Mouse (Mus musculus): Measurements from ENCODE around the gene Gsk3b.

The Gsk3b gene

GRCm38 (mm10) chr16:38282559-38283160, 193.9 kb downstream of the Gsk3b start:
- in situ Hi-C loops (cut with MboI, MseI), result no loop called here

DNA sequence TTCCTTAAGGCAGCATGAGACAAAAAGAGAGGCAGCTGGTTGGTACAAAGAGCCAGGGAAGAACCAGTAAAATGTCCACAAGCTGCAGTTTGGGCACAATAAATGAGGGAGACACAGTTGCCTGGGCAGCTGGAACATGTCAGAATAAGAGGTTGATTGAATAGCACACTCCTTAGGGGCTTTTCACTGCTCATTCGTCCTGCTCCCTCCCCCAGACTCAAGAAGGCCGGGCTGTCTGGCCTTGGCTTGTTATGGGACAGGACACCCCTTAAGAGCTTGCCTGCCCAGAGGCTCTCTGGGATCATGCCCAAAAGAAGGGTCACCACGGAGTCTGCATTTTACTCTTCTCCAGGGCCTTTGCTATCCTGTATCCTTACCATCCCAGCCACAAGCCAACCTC, 194.5 kb downstream of the Gsk3b start:
- in situ Hi-C loops (cut with MboI, MseI), result no loop called here

DNA sequence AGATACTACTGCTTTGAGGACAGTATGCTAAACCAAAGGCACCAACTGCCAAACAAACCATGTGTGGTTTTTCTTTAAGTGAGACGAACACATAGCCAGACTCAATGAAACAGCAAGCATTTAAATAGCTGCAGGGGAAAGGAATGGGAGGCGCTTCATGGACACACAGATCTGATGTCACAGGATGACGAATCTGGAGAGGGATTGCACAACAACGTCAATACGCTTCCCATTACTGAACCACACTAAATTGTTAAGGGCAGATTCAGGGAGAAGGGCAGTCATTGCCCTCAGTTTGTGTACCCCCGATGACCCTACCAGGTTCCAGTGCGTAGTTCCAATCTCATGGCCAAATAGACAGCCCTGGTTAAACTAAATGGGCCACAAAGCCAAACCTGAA, 197.0 kb downstream of the Gsk3b start:
- in situ Hi-C loops (cut with MboI, MseI), result no loop called here

- in situ Hi-C loops (cut with MboI, MseI), result no loop called here
These were observed 197.7 kb downstream of the Gsk3b start for GRCm38 (mm10) chr16:38286541-38286940.

- in situ Hi-C loops (cut with MboI, MseI), result no loop called here
These were observed 198.6 kb downstream of the Gsk3b start for GRCm38 (mm10) chr16:38287357-38287756.

GRCm38 (mm10) chr16:38287762-38288161, 199.0 kb downstream of the Gsk3b start:
- in situ Hi-C loops (cut with MboI, MseI), result no loop called here

- in situ Hi-C loops (cut with MboI, MseI), result no loop called here
These were observed 200.1 kb downstream of the Gsk3b start for GRCm38 (mm10) chr16:38288851-38289250.

- in situ Hi-C loops (cut with MboI, MseI), result no loop called here
These were observed 201.3 kb downstream of the Gsk3b start for GRCm38 (mm10) chr16:38290151-38290550.

DNA sequence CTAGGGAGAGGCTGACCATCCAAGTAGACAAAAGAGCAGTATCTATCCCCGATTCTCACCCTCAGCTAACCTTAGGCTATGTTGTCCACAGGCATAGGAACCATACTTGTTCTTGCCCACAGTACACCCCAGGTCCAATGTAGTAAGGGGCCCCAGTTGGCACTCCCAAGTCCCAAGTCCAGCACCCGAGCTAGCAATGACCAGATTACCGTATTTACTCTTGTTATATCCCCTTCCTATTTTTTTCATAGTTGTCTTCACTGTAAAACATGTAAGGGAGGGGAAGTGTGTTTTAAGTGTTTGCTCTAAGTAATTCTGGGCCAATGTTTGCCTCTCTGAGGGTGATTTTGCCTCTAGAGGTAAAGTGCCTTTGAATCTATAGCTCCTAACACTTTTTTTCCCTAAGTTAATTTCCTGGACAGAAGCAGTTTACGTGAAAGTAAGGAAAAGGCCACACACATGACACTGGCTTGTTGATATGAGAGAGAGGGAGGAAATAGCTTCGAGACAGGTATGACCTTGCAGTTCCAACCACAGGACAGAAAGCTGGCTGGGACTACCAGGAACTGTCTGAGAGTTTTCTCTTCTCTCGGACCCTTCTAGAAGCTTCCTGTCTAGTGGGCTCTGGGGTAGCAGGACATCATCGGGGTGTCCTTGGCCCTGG, 206.0 kb downstream of the Gsk3b start, which contains the start of gene Nr1i2:
Gene Nr1i2, minus strand, starts transcription at position 140 of the 664 bp plus-strand sequence.
- in situ Hi-C loops (cut with MboI, MseI), result no loop called here

DNA sequence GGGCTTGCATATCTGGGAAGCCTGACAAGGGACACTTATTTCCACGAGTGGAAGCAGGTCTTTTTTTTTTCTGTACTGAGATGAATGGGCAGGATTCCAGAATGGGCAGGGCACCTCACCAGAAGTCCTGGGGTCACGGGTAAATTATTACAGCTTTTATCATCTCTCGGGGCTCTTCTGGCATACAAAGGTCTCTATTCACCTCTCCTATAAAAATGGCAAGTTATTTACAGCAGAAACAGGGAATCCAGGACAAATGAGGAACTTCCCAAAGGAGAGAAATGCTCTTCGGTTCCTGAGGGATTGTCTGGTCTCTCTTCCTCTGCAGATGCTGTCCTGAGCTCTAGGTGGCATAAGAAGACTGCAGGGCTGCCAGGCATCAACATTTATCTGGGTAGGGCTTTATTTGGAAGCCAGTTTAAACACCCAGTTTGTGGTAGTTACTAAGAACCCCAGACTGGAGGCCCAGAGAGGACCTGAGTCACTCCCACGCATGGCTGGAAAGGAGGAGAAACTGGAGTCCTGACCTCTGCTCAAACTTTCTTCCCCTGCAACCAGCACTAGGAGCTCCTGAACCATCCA, 206.6 kb downstream of the Gsk3b start:
- in situ Hi-C loops (cut with MboI, MseI), result no loop called here

Data from regulatory T cell (primary cell).